ENCODE assay signal across 28 mouse cellular contexts in genomic region chr14:46412497-46413000, GRCm38 (mm10). TPM values are rescaled to one million over a fixed set of nuclear protein-coding genes. Genes with fewer than 3 reads are reported as not detected.
A peak's percentile ranks its signal among the peaks of the same experiment; 100 is the strongest.
DNase-seq lines count a peak whose midpoint lies in the region; ATAC-seq and TF ChIP-seq lines count a peak whose summit lies in the region.
"Had no signal": no experiment of that assay in that cellular context is flagged by ENCODE, and none has a peak within 500 bp of the region (broad histone marks: within the 10 kb centered on the region; RNA-seq: fewer than 3 reads in every experiment).

No protein-coding gene starts in this region.

- H3K9ac ChIP-seq in ES-Bruce4 (ENCODE audit: low read depth, poor library complexity, severe bottlenecking), result no peak overlapping the region
- H3K9ac ChIP-seq in forebrain, embryonic 13.5 days, result no peak overlapping the region
- no peak overlapping the region for H3K9ac ChIP-seq in hindbrain, postnatal 0 days (replicated peaks; ENCODE audit: low read length)
- H3K9ac ChIP-seq: embryonic facial prominence, embryonic 12.5 days had no signal

- no peak for ATAC-seq in forebrain, embryonic 13.5 days
- no peak for ATAC-seq in hindbrain, postnatal 0 days
- ATAC-seq: activated CD4-positive, CD25-positive, alpha-beta regulatory T cell, adult 4 months; forebrain, embryonic 14.5 days; forebrain, embryonic 16.5 days; Patski had no signal

- H3K4me2 ChIP-seq in forebrain, embryonic 13.5 days, result no peak overlapping the region
- no peak overlapping the region for H3K4me2 ChIP-seq in hindbrain, postnatal 0 days (ENCODE audit: low read depth, low read length)
- H3K4me2 ChIP-seq: embryonic facial prominence, embryonic 12.5 days had no signal

- DNase-seq in ES-CJ7 (ENCODE audit: low read depth, low spot score) (peak; percentile 78), R1 (ENCODE audit: low read depth, low spot score) (peak; percentile 56)
- peak; percentile 29 for DNase-seq in yolk sac, embryonic 10.5 days (ENCODE audit: low spot score)
- no peak for DNase-seq in lung, postnatal 10 days
- no peak for DNase-seq in hindbrain, postnatal 0 days (ENCODE audit: low spot score)
- DNase-seq: adrenal gland, adult 8-10 months; adrenal gland, postnatal 14 days; adrenal gland, postnatal 36 days; cerebellum, adult 11-12 months; cerebellum, adult 2 months; cerebellum, adult 9-10 months; cerebellum, postnatal 10 days; cerebellum, postnatal 25 days had no signal

- peaks cover 9% of the 10 kb centered on the region for H3K4me1 ChIP-seq in ES-Bruce4 (ENCODE audit: control insufficient read depth, insufficient read depth, low read length)
- H3K4me1 ChIP-seq in forebrain, embryonic 13.5 days, result no peaks in the 10 kb centered on the region
- no peaks in the 10 kb centered on the region for H3K4me1 ChIP-seq in hindbrain, postnatal 0 days (ENCODE audit: insufficient read depth, low read length)
- H3K4me1 ChIP-seq: embryonic facial prominence, embryonic 12.5 days had no signal

- peak overlapping the region; percentile 54 for H3K27ac ChIP-seq in ES-Bruce4 (ENCODE audit: insufficient read depth, low read length)
- no peak overlapping the region for H3K27ac ChIP-seq in forebrain, embryonic 13.5 days
- no peak overlapping the region for H3K27ac ChIP-seq in hindbrain, postnatal 0 days
- H3K27ac ChIP-seq: embryonic facial prominence, embryonic 10.5 days; embryonic facial prominence, embryonic 12.5 days had no signal

- 85% methylated on average over 7 of the region's 7 CpGs for WGBS in forebrain, embryonic 13.5 days
- WGBS in hindbrain, postnatal 0 days, result 71% methylated on average over 7 of the region's 7 CpGs

- no peak for TF ChIP-seq POLR2A in ES-Bruce4 (IDR thresholded peaks at IDR 0.05; ENCODE audit: insufficient read depth, low read length)

- no peaks in the 10 kb centered on the region for H3K36me3 ChIP-seq in ES-Bruce4 (ENCODE audit: control insufficient read depth, insufficient read depth, low read length, poor library complexity, severe bottlenecking)
- H3K36me3 ChIP-seq in forebrain, embryonic 13.5 days (ENCODE audit: poor library complexity, severe bottlenecking), result no peaks in the 10 kb centered on the region
- no peaks in the 10 kb centered on the region for H3K36me3 ChIP-seq in hindbrain, postnatal 0 days (ENCODE audit: insufficient read depth, low read length)
- H3K36me3 ChIP-seq: embryonic facial prominence, embryonic 10.5 days; embryonic facial prominence, embryonic 12.5 days; G1E had no signal

- peaks cover 7% of the 10 kb centered on the region; the same call in 1 of the 2 replicates for H3K9me3 ChIP-seq in ES-Bruce4 (replicated peaks; ENCODE audit: control insufficient read depth, insufficient read depth, low read length, poor library complexity, severe bottlenecking)
- no peaks in the 10 kb centered on the region for H3K9me3 ChIP-seq in forebrain, embryonic 13.5 days (replicated peaks)
- no peaks in the 10 kb centered on the region for H3K9me3 ChIP-seq in hindbrain, postnatal 0 days (ENCODE audit: low read length)
- H3K9me3 ChIP-seq: embryonic facial prominence, embryonic 10.5 days; embryonic facial prominence, embryonic 12.5 days; G1E had no signal

- no peak overlapping the region for H3K4me3 ChIP-seq in ES-Bruce4 (ENCODE audit: low read depth, low read length)
- H3K4me3 ChIP-seq in forebrain, embryonic 13.5 days, result no peak overlapping the region
- H3K4me3 ChIP-seq in hindbrain, postnatal 0 days (ENCODE audit: low read length), result no peak overlapping the region
- H3K4me3 ChIP-seq: embryonic facial prominence, embryonic 10.5 days; embryonic facial prominence, embryonic 12.5 days had no signal

- TF ChIP-seq EP300 in ES-Bruce4 (IDR thresholded peaks at IDR 0.05; ENCODE audit: insufficient read depth, low read depth, low read length), result peak; percentile 89

- no peaks in the 10 kb centered on the region; the same call in 1 of the 2 replicates for H3K27me3 ChIP-seq in ES-Bruce4 (ENCODE audit: control insufficient read depth, insufficient read depth, low read length, poor library complexity, severe bottlenecking)
- H3K27me3 ChIP-seq in forebrain, embryonic 13.5 days, result no peaks in the 10 kb centered on the region
- H3K27me3 ChIP-seq in hindbrain, postnatal 0 days (ENCODE audit: insufficient read depth, low read length), result no peaks in the 10 kb centered on the region
- H3K27me3 ChIP-seq: embryonic facial prominence, embryonic 12.5 days; Patski had no signal

- no peak for TF ChIP-seq CTCF in ES-Bruce4 (IDR thresholded peaks at IDR 0.05; ENCODE audit: low read depth, low read length)
- TF ChIP-seq CTCF in hindbrain, postnatal 0 days (IDR thresholded peaks at IDR 0.05; ENCODE audit: low read depth), result no peak

RNA-seq across cellular contexts. Expression of gene Bmp4, which starts 22.1 kb away (rescaled TPM):
- polyA plus RNA-seq in ES-Bruce4 (2011; ENCODE audit: insufficient read depth, insufficient read length, low read depth, missing spikeins), result 22.0 and 27.9 TPM in 2 replicates
- polyA plus RNA-seq in forebrain, embryonic 13.5 days (2015; fragmentation: Nextera tagmentation; extraction: Ambion mirVana), result 2.4 and 3.8 TPM in 2 replicates
- 4.3 and 10.8 TPM in 2 replicates for total RNA-seq in hindbrain, postnatal 0 days (2014; rRNA removed)
- 5.4 and 5.9 TPM in 2 replicates for polyA plus RNA-seq in hindbrain, postnatal 0 days (2015; fragmentation: Nextera tagmentation; extraction: Ambion mirVana)
- polyA plus RNA-seq: C2C12, G1E had no signal

RNA-seq across cellular contexts. Expression of gene Gm15217, which starts 33.3 kb away (rescaled TPM):
- polyA plus RNA-seq in ES-Bruce4 (2011; ENCODE audit: insufficient read depth, insufficient read length, low read depth, missing spikeins), result not detected in 2 replicates
- not detected in 2 replicates for polyA plus RNA-seq in forebrain, embryonic 13.5 days (2015; fragmentation: Nextera tagmentation; extraction: Ambion mirVana)
- total RNA-seq in hindbrain, postnatal 0 days (2014; rRNA removed), result not detected in 2 replicates
- polyA plus RNA-seq in hindbrain, postnatal 0 days (2015; fragmentation: Nextera tagmentation; extraction: Ambion mirVana), result not detected in 2 replicates
- total RNA-seq: adrenal gland, adult 18-20 months; adrenal gland, adult 8-10 months; adrenal gland, postnatal 14 days; adrenal gland, postnatal 36 days; G1E had no signal
- polyA plus RNA-seq: activated CD4-positive, CD25-positive, alpha-beta regulatory T cell, adult 4 months; C2C12; cerebellum, adult 2 months; cortical plate, adult 2 months; embryonic facial prominence, embryonic 10.5 days; embryonic facial prominence, embryonic 14.5 days; forebrain, embryonic 11.5 days; forebrain, embryonic 14.5 days; forebrain, embryonic 16.5 days; frontal cortex, adult 2 months; G1E; Patski had no signal

Comparison
In these comparisons a context has a peak if more than half of its experiments do, and no peak if none do; other contexts are left out.
1. DNase-seq: peak in ES-CJ7 (single experiment), R1 (single experiment) and yolk sac, embryonic 10.5 days (single experiment); none in lung, postnatal 10 days (single experiment) and hindbrain, postnatal 0 days (single experiment).